Mouse (Mus musculus) spleen, postnatal 4 days (tissue): ENCODE measurements at regions not wholly inside any gene's neighbourhood (a gene's known extent, or its start where the extent isn't known, plus 50 kb on each side); places are given as distances from the start of the nearest gene placed in this dataset.

Source experiments
- DNase-seq, 2 experiments: peaks; one replicate each; pipeline ENCODE4 v3.0.0; 2022; ENCODE audit warnings: low spot score in 2 of 2

DNA sequence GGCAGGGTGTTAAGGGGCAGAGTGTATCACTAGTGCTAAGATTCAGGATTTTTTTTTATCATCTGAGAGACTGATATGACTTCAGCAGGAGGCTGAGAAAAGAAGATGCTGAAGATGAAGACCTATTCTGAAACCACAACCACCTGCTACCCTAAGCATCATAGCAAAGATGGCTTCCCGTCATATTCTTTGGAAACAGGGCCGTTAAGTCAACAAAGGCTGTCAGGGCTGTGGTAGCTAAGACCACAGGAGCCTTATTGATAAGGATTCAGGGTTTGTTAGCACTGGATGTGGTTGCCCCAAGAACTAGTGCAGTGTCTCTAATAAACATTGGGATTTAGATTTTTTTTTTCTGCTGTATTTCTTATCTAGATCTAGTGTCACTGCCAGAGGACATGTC lies 56.7 kb upstream of the Rasgrp1 start:
- no peak for DNase-seq

GRCm38 (mm10) chr2:117403425-117404175 lies 60.8 kb upstream of the Rasgrp1 start:
- DNase-seq, result no peak

DNA sequence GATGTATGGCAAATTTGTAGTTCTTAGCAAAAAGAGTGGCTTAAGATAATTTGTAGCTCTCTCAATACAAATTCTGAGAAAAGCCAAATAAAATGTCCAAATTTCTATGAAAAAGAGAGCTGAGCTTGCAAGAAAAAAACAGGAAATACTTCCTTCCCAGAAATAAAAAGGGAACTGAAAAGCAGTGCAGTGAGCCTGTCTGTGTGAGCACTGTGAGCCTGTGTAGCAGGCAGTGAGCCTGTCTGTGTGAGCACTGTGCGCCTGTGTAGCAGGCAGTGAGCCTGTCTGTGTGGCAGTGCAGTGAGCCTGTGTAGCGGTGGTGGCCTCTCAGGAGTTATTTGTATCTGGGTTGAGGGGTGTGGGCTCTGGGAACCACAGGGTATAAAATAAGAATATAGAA lies 62.7 kb upstream of the Rasgrp1 start:
- DNase-seq, result peak in 1 of 2 experiments; percentile 16

- DNase-seq, result no peak
These were observed 65.4 kb upstream of the Rasgrp1 start for GRCm38 (mm10) chr2:117408241-117408640.

DNA sequence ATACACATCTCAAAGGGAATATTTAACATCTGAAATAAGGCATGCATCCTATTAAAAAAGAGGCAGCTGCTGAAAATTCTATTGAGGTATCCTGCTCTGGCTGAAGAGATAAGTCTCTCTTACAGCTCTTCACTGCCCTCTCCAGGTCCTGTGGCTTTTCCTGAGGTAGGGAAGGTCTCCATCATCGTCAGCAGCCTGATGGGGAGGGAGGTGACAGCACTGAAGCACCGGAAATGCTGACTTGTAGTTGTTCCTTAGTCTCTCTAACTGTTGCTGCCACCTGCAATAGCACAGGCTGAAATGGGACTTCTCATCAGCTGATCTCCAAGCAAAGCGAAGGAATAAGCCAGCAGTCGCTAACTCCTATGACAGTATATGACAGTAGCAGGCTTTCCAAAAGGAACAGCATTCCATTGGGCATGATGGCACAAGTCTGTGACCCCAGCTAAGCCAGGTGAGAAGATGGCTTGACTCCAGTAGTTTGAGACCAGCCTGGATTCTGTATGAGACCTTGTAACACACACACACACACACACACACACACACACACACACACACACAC lies 69.3 kb upstream of the Rasgrp1 start:
- DNase-seq, result peak in 1 of 2 experiments; percentile 47

GRCm38 (mm10) chr2:117417229-117417970 lies 74.6 kb upstream of the Rasgrp1 start:
- peak; percentile 14 to 63 for DNase-seq

GRCm38 (mm10) chr2:117418121-117418615 lies 75.4 kb upstream of the Rasgrp1 start:
- no peak for DNase-seq

DNA sequence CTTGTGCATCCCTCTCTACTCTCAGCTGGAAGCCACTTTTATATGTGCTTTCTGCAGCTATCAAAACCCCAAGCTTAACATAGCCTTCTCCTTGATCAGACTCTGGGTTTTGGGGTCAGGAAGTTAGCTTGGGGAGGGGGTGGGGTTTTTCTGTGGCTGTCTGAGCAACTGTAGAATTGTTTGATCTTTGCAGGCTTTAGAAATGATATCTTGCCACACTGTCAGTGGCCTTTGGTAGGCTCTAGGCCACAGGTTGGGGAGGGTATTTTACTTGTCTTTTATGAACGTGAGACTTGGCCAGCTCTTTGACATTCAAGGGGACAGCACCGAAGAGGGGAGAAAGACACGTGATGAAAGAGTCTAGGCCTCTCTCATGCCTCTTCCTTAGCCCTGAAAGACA lies 75.9 kb upstream of the Rasgrp1 start:
- no peak for DNase-seq

GRCm38 (mm10) chr2:117421376-117421775 lies 78.6 kb upstream of the Rasgrp1 start:
- no peak for DNase-seq

GRCm38 (mm10) chr2:117422756-117423155 lies 80.0 kb upstream of the Rasgrp1 start:
- DNase-seq, result peak in 1 of 2 experiments; percentile 37

GRCm38 (mm10) chr2:117429205-117429604 lies 86.4 kb upstream of the Rasgrp1 start:
- DNase-seq, result no peak

DNA sequence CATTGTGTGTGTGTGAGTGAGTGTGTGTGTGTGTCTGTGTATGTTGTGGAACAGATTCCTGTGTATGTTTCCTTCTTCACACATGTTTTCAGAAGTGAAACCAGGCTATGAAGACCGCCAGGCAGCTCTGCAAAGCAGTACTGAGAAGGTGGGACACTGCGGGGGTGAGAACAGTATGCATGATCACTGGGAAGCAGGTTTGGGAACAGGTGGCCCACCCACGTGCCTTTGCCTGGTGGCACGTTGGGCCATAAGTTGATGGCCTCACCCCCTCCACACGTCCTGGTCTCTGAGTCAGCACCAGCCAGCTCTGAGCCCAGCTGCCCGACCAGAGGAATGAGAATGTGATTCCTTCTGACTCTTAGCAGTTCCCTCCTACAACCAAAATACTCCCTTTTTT lies 89.2 kb upstream of the Rasgrp1 start:
- no peak for DNase-seq

DNA sequence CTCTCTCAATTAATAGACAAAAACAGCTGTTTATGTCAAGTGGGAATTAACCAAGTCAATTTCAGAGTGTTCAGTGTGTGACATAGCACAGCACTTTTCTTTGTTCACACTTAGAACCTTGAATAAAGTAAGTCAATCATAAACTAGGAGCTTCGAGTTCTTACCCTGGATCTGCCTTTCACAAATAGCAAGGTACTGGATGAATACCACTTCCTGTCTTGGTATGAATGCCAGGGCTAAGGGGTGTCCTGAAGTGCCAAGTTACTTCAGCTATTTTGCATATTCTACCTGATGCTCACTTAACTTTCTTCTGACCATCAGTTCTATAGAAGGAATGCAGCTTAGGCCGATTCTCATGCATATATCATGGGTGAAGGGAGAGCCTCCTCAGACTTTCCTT lies 90.1 kb upstream of the Rasgrp1 start:
- DNase-seq, result no peak

DNA sequence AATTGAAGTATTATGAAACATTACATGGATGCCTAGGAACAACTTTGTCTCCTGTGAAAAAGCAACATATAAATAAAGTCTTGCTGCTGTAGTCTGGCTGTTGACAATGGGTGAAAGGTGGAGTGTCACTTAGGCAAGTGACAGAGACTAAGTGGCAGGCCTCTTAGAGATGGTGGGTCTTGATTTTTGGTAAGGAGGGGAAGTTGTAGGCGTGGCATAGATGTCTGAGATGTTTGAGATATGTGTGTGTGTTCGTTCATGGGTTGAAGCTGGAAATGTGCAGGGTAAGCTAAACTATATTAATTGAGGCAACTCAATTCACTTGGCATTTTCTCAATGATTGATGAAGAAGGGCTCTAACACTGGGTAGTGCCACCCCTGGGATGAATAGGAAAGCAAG lies 90.7 kb upstream of the Rasgrp1 start:
- DNase-seq, result no peak

- peak; percentile 21 to 70 for DNase-seq
These were observed 95.3 kb upstream of the Rasgrp1 start for GRCm38 (mm10) chr2:117438079-117438478.

DNA sequence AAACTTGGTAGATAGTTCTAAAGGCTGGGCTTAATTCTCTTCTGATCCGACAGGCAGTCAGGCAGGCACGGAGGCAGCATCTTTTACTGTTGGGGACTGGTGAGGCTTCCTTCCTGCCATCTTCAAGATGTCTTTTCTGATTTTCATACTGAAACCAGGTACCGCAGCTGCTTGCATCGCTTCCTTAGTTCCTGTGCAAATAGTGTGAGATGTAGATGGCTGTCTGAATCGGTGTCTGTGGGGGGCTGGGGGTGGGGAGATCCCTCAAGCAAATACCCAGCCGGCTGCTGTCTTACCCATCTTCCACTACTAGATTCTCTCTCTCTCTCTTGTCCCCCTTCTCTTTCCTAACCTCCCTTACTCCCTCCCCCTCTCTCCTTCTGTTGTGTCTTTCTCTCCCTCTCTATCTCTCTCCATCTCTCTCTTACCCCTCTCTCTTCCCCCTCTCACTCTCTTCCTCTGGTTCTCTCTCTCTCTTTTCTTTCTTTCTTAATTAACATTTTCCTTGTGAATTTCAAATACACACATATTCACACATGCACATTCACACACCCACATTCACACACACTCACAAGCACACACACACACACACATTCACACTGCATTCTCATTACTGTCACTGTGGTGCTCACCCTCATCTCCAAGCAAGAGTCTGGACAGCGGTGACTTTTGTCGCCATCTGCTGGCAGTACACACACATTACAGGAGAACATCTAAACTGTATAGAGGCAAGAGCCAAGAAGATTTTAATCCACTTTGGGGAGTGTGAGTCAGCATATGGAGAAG lies 96.0 kb upstream of the Rasgrp1 start:
- peak; percentile 59 to 81 for DNase-seq

- no peak for DNase-seq
These were observed 96.8 kb upstream of the Rasgrp1 start for GRCm38 (mm10) chr2:117439372-117440183.

DNA sequence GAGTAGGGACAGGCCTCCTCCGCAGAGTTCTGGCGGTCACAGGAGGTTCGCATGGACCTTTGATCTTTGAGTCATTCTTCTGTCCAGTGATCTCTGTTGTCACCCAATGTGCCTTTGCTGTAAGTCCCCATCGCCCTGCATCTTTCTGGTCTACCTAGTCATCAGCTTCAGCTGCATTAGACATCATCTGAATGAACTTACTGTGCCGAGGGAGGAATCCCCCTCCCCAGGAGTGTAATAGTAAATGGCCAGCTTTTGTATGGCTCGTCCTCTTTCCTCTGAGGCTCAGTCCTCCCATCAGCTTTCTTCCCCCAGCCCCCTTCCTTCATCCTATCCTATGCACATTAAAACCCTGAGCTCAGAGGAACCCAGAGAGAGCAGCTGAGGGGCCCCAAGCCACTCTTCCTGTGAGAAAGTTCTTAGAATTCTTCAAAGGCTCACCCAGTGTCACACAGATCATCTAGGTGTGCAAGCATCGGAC lies 98.0 kb upstream of the Rasgrp1 start:
- DNase-seq, result no peak

DNA sequence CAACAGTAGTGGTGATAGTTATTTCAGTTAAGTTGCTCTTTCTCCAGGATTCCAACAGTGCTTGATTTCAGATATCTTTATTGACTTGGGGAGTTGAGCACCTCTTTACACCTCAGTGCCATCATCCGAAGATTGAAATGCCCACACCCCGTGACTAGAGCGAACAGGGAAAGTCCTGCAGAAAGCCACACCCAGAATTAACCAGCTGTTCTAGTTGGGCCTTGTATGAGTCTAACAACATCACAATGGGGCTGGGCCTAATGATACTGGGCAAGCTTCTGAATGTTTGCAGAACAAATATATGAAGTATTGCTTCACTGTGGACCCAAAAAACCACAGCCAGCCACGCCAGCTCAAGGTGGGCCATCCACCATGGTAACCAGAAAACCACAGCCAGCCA lies 100.1 kb upstream of the Rasgrp1 start:
- no peak for DNase-seq

DNA sequence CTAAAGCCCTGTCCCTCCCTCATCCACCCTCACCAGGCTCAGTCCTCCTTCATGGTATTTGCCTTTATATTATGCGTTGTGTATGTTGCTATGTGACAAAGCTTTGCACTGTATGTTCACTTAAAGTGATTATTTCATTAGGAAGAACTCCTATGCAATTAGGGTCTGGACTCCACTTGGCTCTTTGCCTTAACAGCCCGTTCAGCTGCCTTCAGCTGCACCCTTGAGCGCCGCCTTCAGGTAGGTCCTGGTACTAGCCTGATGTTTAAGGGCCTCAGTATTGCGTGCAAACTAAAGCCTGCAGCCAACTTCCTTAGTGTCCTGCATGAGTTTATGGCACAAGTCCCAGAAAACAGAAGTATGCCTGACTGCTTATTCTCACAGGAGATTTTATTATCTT lies 101.9 kb upstream of the Rasgrp1 start:
- peak; percentile 47 to 79 for DNase-seq

DNA sequence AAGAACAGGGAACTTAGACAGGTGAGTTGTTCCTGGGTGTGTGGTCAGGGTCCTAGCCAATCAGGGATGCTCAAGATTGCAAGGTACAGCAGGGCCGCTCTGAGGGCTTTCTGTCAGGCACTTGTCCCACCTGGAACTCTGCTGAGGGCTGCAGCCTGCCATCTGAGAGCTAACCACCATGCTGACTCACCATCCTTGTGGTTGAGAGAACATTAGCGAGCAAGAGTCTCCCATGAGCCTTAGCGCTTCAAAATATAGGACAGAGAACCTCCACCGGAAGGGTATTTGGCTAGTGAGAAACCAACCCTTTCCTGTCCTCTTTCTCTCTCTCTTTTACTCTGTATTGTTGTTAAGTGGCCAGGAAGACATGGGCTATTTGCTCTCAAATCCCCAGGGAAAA lies 104.1 kb upstream of the Rasgrp1 start:
- no peak for DNase-seq
